Mouse (Mus musculus) stomach, embryonic 16.5 days (tissue): ENCODE results near the gene Agk. TPM values are rescaled to one million over a fixed set of nuclear protein-coding genes. Genes with fewer than 3 reads are reported as not detected.
A peak's percentile ranks its signal among the peaks of the same experiment; 100 is the strongest.

Experiments
- ATAC-seq: fragments of 200-750 bp; cut with Nextera tagmentation; 2 replicates; pipeline ENCODE4 v1.8.0; 2017; ENCODE audit warnings: moderate number of reproducible peaks, moderate TSS enrichment; ENCODE audit not compliant: insufficient read depth, low FRiP score
- H3K27ac ChIP-seq: fragments of 300-500 bp; sonication (generic); 2 replicates; pipeline ENCODE4 v1.5.1; 2014; ENCODE audit warnings: low read length
- H3K27me3 ChIP-seq: fragments of 300-500 bp; sonication (generic); 2 replicates; pipeline ENCODE4 v1.6.1; 2014; ENCODE audit warnings: low read length, control low read depth, mixed read lengths; ENCODE audit not compliant: control insufficient read depth, insufficient read depth
- H3K36me3 ChIP-seq: fragments of 300-500 bp; sonication (generic); 2 replicates; pipeline ENCODE4 v1.6.1; 2014; ENCODE audit warnings: low read length; ENCODE audit not compliant: control insufficient read depth, insufficient read depth
- H3K4me1 ChIP-seq: fragments of 300-500 bp; sonication (generic); 2 replicates; pipeline ENCODE4 v1.6.1; 2014; ENCODE audit warnings: low read length, control low read depth, mixed read lengths; ENCODE audit not compliant: control insufficient read depth, insufficient read depth
- H3K4me2 ChIP-seq: fragments of 300-500 bp; sonication (generic); 2 replicates; pipeline ENCODE4 v1.6.1; 2014; ENCODE audit warnings: low read depth, low read length, mixed read lengths
- H3K4me3 ChIP-seq: fragments of 300-500 bp; sonication (generic); replicated peaks from 2 replicates; pipeline ENCODE4 v1.5.1; 2014; ENCODE audit warnings: mild to moderate bottlenecking, low read length
- H3K9ac ChIP-seq: fragments of 300-500 bp; sonication (generic); 2 replicates; pipeline ENCODE4 v1.6.1; 2014; ENCODE audit warnings: low read length
- H3K9me3 ChIP-seq: fragments of 300-500 bp; sonication (generic); replicated peaks from 2 replicates; pipeline ENCODE4 v1.6.1; 2016; ENCODE audit warnings: low read length, control low read depth; ENCODE audit not compliant: control insufficient read depth
- WGBS: fragments of 180-500 bp; shearing (Covaris S2); extraction: QIAGEN DNeasy Blood & Tissue Kit; methylation state at CpG from one replicate; pipeline ENCODE4 v1.1.7; 2014; 5-methylcytosine and 5-hydroxymethylcytosine counted together
- polyA plus RNA-seq: library from polyadenylated mRNA; unstranded; fragments of >200 nt; fragmentation: Nextera tagmentation; extraction: Ambion mirVana; gene quantifications from 2 replicates; pipeline ENCODE4 v1.2.1, GENCODE M21; 2015

The Agk gene
- polyA plus RNA-seq, 1 experiment from 2014 or later, result 40.0 TPM

GRCm38 (mm10) chr6:40347772-40348111 is 22.8 kb downstream of the Agk start:
- Histone ChIP-seq H3K9ac (no peak overlapping the region), H3K4me2 (no peak overlapping the region), H3K9me3 (no peaks in the 10 kb centered on the region), H3K27me3 (no peaks in the 10 kb centered on the region), H3K36me3 (no peaks in the 10 kb centered on the region), H3K4me1 (no peaks in the 10 kb centered on the region), H3K4me3 (no peak overlapping the region), H3K27ac (0 out of 2 replicates have a peak overlapping the region, but pooled peaks have one; percentile 10)
- peak; percentile 13; the same call in 1 of the 2 replicates for ATAC-seq
- 54% methylated on average over 1 of the region's 1 CpGs for WGBS

- Histone ChIP-seq H3K4me3 (no peak overlapping the region), H3K4me1 (no peaks in the 10 kb centered on the region), H3K4me2 (no peak overlapping the region), H3K9me3 (no peaks in the 10 kb centered on the region), H3K36me3 (no peaks in the 10 kb centered on the region), H3K27ac (no peak overlapping the region), H3K27me3 (no peaks in the 10 kb centered on the region), H3K9ac (no peak overlapping the region)
- no peak for ATAC-seq
These were observed 25.1 kb downstream of the Agk start for GRCm38 (mm10) chr6:40350041-40350440.

GRCm38 (mm10) chr6:40350856-40351255 is 25.9 kb downstream of the Agk start:
- Histone ChIP-seq H3K27ac (no peak overlapping the region), H3K9ac (no peak overlapping the region)

GRCm38 (mm10) chr6:40353360-40353759 is 28.4 kb downstream of the Agk start:
- no peaks in the 10 kb centered on the region for H3K36me3 ChIP-seq
- H3K4me2 ChIP-seq, result no peak overlapping the region
- 82% methylated on average over 7 of the region's 7 CpGs for WGBS
- no peaks in the 10 kb centered on the region for H3K9me3 ChIP-seq
- ATAC-seq, result no peak
- H3K4me1 ChIP-seq, result no peaks in the 10 kb centered on the region
- H3K27ac ChIP-seq, result no peak overlapping the region
- no peak overlapping the region for H3K4me3 ChIP-seq
- H3K9ac ChIP-seq, result no peak overlapping the region
- no peaks in the 10 kb centered on the region for H3K27me3 ChIP-seq

More at GRCm38 (mm10) chr6:40350856-40351255, 25.9 kb downstream of the Agk start:
- no peak overlapping the region for H3K4me2 ChIP-seq
- H3K36me3 ChIP-seq, result no peaks in the 10 kb centered on the region
- no peaks in the 10 kb centered on the region for H3K27me3 ChIP-seq
- no peaks in the 10 kb centered on the region for H3K4me1 ChIP-seq
- no peaks in the 10 kb centered on the region for H3K9me3 ChIP-seq
- no peak for ATAC-seq
- H3K4me3 ChIP-seq, result no peak overlapping the region

- Histone ChIP-seq H3K4me3 (no peak overlapping the region), H3K4me1 (no peaks in the 10 kb centered on the region), H3K9me3 (no peaks in the 10 kb centered on the region), H3K36me3 (0 out of 2 replicates have a peak, but pooled peaks cover 3% of the 10 kb centered on the region), H3K4me2 (no peak overlapping the region), H3K27me3 (no peaks in the 10 kb centered on the region), H3K27ac (no peak overlapping the region), H3K9ac (no peak overlapping the region)
- ATAC-seq, result peak; percentile 60; the same call in 1 of the 2 replicates
- WGBS, result 73% methylated on average over 6 of the region's 6 CpGs
These were observed 46.1 kb downstream of the Agk start for GRCm38 (mm10) chr6:40371031-40371430.

- Histone ChIP-seq H3K36me3 (0 out of 2 replicates have a peak, but pooled peaks cover 3% of the 10 kb centered on the region), H3K9me3 (no peaks in the 10 kb centered on the region), H3K9ac (no peak overlapping the region), H3K4me1 (no peaks in the 10 kb centered on the region), H3K27me3 (no peaks in the 10 kb centered on the region), H3K4me3 (no peak overlapping the region), H3K27ac (no peak overlapping the region), H3K4me2 (no peak overlapping the region)
- WGBS, result 70% methylated on average over 3 of the region's 3 CpGs
- ATAC-seq, result no peak
These were observed 55.2 kb downstream of the Agk start for GRCm38 (mm10) chr6:40380181-40380580.

DNA sequence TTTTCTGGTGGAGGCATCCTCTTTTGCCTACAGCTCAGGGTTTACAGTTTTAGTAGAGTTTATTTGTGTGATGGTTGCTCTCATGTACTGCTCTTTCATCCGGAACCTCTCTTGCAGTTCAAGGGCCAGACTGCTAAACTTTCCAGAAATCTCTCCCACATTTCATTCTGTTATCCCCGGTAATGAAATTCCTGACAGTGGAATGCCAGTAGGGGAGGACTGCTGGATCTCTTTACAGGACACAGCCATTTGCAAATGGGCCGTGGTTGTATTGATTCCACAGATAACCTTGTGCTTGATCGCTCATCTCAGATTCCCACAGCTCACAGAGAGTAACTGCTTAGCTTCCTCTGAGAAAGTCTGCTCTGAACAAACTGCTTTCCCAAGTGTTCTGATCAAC is 56.9 kb downstream of the Agk start:
- H3K9ac ChIP-seq, result no peak overlapping the region
- ATAC-seq, result no peak
- 76% methylated on average over 4 of the region's 4 CpGs for WGBS
- no peaks in the 10 kb centered on the region for H3K9me3 ChIP-seq
- H3K27me3 ChIP-seq, result no peaks in the 10 kb centered on the region
- 0 out of 2 replicates have a peak, but pooled peaks cover 3% of the 10 kb centered on the region for H3K36me3 ChIP-seq
- H3K4me3 ChIP-seq, result no peak overlapping the region
- no peak overlapping the region for H3K4me2 ChIP-seq
- H3K4me1 ChIP-seq, result no peaks in the 10 kb centered on the region
- H3K27ac ChIP-seq, result no peak overlapping the region

- ATAC-seq, result no peak
- 64% methylated on average over 3 of the region's 3 CpGs for WGBS
- Histone ChIP-seq H3K4me1 (no peaks in the 10 kb centered on the region), H3K4me2 (no peak overlapping the region), H3K9me3 (no peaks in the 10 kb centered on the region), H3K9ac (no peak overlapping the region), H3K36me3 (peaks cover 5% of the 10 kb centered on the region; the same call in 1 of the 2 replicates), H3K27ac (no peak overlapping the region), H3K4me3 (no peak overlapping the region), H3K27me3 (no peaks in the 10 kb centered on the region)
These were observed 60.7 kb downstream of the Agk start for GRCm38 (mm10) chr6:40385682-40386081.

DNA sequence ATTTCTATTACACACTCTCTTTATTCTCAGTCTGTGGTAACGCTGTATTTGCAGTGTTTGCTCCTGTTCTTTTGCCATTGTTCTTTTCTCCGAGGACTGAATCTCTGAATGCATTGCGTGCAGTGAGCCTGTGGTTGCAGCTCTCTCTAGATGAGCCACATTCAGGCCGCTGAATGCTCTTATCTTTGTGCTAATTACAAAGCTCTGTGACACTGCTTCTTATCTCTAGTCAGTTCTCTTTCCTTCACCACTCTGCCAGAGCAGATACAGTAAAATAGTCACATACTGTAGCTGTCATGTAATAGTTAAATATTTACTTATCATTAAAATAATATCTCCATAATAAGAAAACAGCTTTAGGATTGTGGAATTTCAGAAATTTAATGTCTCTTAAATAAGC is 63.7 kb downstream of the Agk start:
- no peaks in the 10 kb centered on the region for H3K9me3 ChIP-seq
- H3K27me3 ChIP-seq, result no peaks in the 10 kb centered on the region
- no peak for ATAC-seq
- WGBS, result 62% methylated on average over 4 of the region's 4 CpGs
- no peak overlapping the region for H3K27ac ChIP-seq
- H3K36me3 ChIP-seq, result peaks cover 4% of the 10 kb centered on the region; the same call in 1 of the 2 replicates
- no peaks in the 10 kb centered on the region for H3K4me1 ChIP-seq
- H3K4me2 ChIP-seq, result no peak overlapping the region
- no peak overlapping the region for H3K4me3 ChIP-seq
- no peak overlapping the region for H3K9ac ChIP-seq

- peaks cover 4% of the 10 kb centered on the region; the same call in 1 of the 2 replicates for H3K36me3 ChIP-seq
- H3K27ac ChIP-seq, result no peak overlapping the region
- no peak overlapping the region for H3K4me3 ChIP-seq
- 86% methylated on average over 1 of the region's 1 CpGs for WGBS
- no peak overlapping the region for H3K9ac ChIP-seq
- no peak for ATAC-seq
- no peaks in the 10 kb centered on the region for H3K9me3 ChIP-seq
- no peaks in the 10 kb centered on the region for H3K27me3 ChIP-seq
- no peak overlapping the region for H3K4me2 ChIP-seq
- H3K4me1 ChIP-seq, result no peaks in the 10 kb centered on the region
These were observed 66.0 kb downstream of the Agk start for GRCm38 (mm10) chr6:40390975-40391374.
